Mouse (Mus musculus): ENCODE results near the gene Ulk4.

GRCm38 (mm10) chr9:120932797-120933586, 344.0 kb downstream of the Ulk4 start:
- TF ChIP-seq CTCF (IDR thresholded peaks at IDR 0.05; ENCODE audit: low read depth), result no peak
- TF ChIP-seq EP300 (IDR thresholded peaks at IDR 0.05; ENCODE audit: low read depth), result peak; percentile 37; the same call in 1 of the 2 replicates
